8 mouse cellular contexts compared by ENCODE assay signal in genomic region chr17:65768486-65768885, GRCm38 (mm10). TPM values are rescaled to one million over a fixed set of nuclear protein-coding genes. Genes with fewer than 3 reads are reported as not detected.
A peak's percentile ranks its signal among the peaks of the same experiment; 100 is the strongest.
DNase-seq lines count a peak whose midpoint lies in the region; ATAC-seq and TF ChIP-seq lines count a peak whose summit lies in the region.

No protein-coding gene starts in this region.

- ATAC-seq in heart, embryonic 11.5 days (replicated peaks; ENCODE audit: insufficient number of reproducible peaks, low FRiP score, low TSS enrichment), result no peak

- peak overlapping the region; percentile 65 for H3K27ac ChIP-seq in bone marrow macrophage, adult 2 months (ENCODE audit: insufficient read depth, low read depth, low read length)
- H3K27ac ChIP-seq in heart, embryonic 11.5 days (ENCODE audit: low read depth, low read length), result no peak overlapping the region

- intact Hi-C loops in gastrocnemius, postnatal 14 days (cut with DNase I; ENCODE audit: low total_unique reads), result loop anchor here (5.0 kb wide), 1 partner anchor 46 kb away; no protein-coding TSS in a partner anchor

- H3K4me1 ChIP-seq in bone marrow macrophage, adult 2 months (ENCODE audit: control insufficient read depth, insufficient read depth, low read length), result peaks cover 44% of the 10 kb centered on the region
- H3K4me1 ChIP-seq in heart, embryonic 11.5 days (ENCODE audit: control insufficient read depth, insufficient read depth, low read length), result peaks cover 23% of the 10 kb centered on the region

- H3K9me3 ChIP-seq in heart, embryonic 11.5 days (replicated peaks; ENCODE audit: control insufficient read depth, low read length), result no peaks in the 10 kb centered on the region

- TF ChIP-seq CTCF in bone marrow macrophage, adult 2 months (IDR thresholded peaks at IDR 0.05; ENCODE audit: low read depth, low read length), result no peak

- H3K36me3 ChIP-seq in heart, embryonic 11.5 days (ENCODE audit: control insufficient read depth, insufficient read depth, low read length), result no peaks in the 10 kb centered on the region

- no peak overlapping the region for H3K4me2 ChIP-seq in heart, embryonic 11.5 days

- DNase-seq in gastrocnemius, postnatal 14 days, result peak; percentile 21
- DNase-seq in gastrocnemius, adult 8-10 months (ENCODE audit: low spot score in 2 of 2), result no peak
- peak; percentile 62 for DNase-seq in lung, postnatal 36 days
- DNase-seq in yolk sac, embryonic 10.5 days (ENCODE audit: low spot score), result no peak
- no peak for DNase-seq in spleen, postnatal 10 days (ENCODE audit: low spot score in 2 of 2)
- DNase-seq in retina, postnatal 1 day, result no peak

- no peak for TF ChIP-seq POLR2A in bone marrow macrophage, adult 2 months (IDR thresholded peaks at IDR 0.05; ENCODE audit: borderline replicate concordance, low read depth, low read length)

- peak overlapping the region; percentile 6 for H3K4me3 ChIP-seq in bone marrow macrophage, adult 2 months (ENCODE audit: insufficient read depth, low read length)
- H3K4me3 ChIP-seq in heart, embryonic 11.5 days (ENCODE audit: low read depth, low read length), result no peak overlapping the region

- 0 out of 2 replicates have a peak overlapping the region, but pooled peaks have one; percentile 34 for H3K9ac ChIP-seq in heart, embryonic 11.5 days (ENCODE audit: low read depth, low read length)

- 74% methylated on average over 5 of the region's 5 CpGs for WGBS in heart, embryonic 11.5 days (ENCODE audit: insufficient replicate concordance)

- H3K27me3 ChIP-seq in heart, embryonic 11.5 days (ENCODE audit: control insufficient read depth, insufficient read depth, low read length), result no peaks in the 10 kb centered on the region

RNA-seq across cellular contexts. Expression of gene Rab31, which starts 4.1 kb away (rescaled TPM):
- total RNA-seq in gastrocnemius, postnatal 14 days (2021), result 10 to 100 TPM; 14.1 to 15.4 TPM
- total RNA-seq in gastrocnemius, adult 8-10 months (2022), result 1 to 10 TPM; 2.6 to 5.5 (median 3.6) TPM
- 122 and 128 TPM in 2 replicates for polyA plus RNA-seq in bone marrow macrophage, adult 2 months (2012; ENCODE audit: insufficient read depth, insufficient read length, missing spikeins)
- polyA plus RNA-seq in heart, embryonic 11.5 days (2014; fragmentation: Nextera tagmentation; extraction: Ambion mirVana), result 32.7 and 33.2 TPM in 2 replicates

RNA-seq across cellular contexts. Expression of gene Ppp4r1, which starts 13.9 kb away (rescaled TPM):
- 10 to 100 TPM; 29.4 to 30.3 TPM for total RNA-seq in gastrocnemius, postnatal 14 days (2021)
- total RNA-seq in gastrocnemius, adult 8-10 months (2022), result 10 to 100 TPM; 19.7 to 25.4 (median 22.0) TPM
- polyA plus RNA-seq in bone marrow macrophage, adult 2 months (2012; ENCODE audit: insufficient read depth, insufficient read length, missing spikeins), result 58.9 and 64.0 TPM in 2 replicates
- 31.4 and 36.5 TPM in 2 replicates for polyA plus RNA-seq in heart, embryonic 11.5 days (2014; fragmentation: Nextera tagmentation; extraction: Ambion mirVana)

Comparison
In these comparisons a context has a peak if more than half of its experiments do, and no peak if none do; other contexts are left out.
1. DNase-seq: peak in gastrocnemius, postnatal 14 days (single experiment) and lung, postnatal 36 days (single experiment); none in gastrocnemius, adult 8-10 months (0 of 2), yolk sac, embryonic 10.5 days (single experiment), spleen, postnatal 10 days (0 of 2) and retina, postnatal 1 day (single experiment).